Mouse (Mus musculus): ENCODE data around the gene Ngb.

Ngb gene

DNA sequence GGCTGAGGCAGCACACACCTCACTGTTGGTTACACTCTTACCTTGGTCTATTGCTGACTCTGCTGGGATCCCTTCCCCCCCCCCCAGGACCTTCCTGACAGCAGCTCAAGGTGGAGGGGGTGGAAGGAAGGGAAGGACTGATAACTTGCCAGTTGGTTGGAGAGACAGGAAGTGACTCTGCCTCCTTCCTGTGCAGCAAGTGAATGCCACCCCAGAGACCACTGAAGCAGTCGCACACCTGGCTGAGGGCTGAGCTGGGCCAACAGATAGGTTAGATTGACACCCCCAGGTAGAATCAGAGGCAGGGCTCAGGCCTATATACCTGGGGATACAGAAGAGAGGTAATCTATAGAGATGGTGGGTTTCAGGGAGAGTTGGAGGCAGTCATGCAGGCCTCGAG, 10.4 kb downstream of the Ngb start:
- no peak for DNase-seq (ENCODE audit: low spot score)

DNA sequence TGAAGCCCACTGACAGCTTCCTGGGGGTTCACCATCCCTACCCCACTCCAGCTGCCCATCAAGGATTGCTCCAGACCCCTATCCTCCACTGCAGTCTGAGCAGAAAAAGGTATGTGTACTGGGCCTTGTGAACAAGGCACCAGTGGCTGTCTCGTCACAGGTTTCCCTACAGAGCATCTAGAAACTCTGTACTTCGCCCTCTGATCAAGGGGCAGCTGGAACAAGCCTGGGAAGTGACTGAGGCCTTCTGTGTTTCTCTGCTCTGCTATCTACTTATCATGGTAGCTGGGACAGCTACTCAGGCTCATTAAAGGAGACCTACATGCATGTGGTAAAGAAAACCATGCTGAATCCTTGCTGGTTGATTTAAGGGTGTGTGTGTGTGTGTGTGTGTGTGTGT, 12.6 kb downstream of the Ngb start:
- no peak for DNase-seq (ENCODE audit: low spot score)

DNA sequence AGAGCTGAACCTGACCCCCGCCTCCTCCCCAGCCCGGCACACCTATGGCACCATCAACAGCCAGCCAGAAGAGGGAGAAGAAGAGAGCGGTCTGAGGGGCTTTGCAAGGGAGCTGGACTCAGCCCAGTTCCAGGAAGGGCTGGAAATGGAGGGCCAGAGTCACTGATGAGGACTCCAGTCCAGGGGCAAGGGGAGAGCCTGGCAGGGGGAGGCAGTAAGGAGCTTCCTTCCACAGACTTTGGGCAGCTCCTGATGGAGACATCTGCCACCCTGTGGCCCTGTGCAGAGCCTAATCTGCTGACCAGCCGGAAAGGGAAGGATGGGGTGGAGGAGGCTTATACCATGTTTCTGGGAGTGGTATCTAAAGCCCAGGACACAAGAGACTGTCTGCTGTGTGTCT, 13.1 kb downstream of the Ngb start:
- DNase-seq (ENCODE audit: low spot score), result no peak

DNA sequence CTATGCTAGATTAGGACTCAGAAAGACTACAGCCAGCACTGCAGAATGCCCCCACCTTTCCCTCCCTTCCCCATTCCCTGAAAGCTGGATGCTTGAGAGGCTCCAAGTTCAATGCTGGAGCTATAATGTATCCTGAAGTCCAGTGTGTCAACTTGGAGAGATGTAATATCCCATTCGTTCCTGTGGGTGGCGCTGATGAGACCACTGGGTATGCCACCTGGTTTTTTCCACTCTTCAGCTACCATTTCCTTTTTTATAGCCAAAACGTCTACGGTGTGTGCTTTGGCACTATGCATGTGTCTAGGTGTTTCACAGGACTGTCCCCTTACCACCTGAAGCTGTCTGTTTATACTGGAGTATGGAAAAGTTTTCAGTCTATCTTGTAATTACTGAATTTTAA, 14.0 kb downstream of the Ngb start:
- DNase-seq (ENCODE audit: low spot score), result no peak

DNA sequence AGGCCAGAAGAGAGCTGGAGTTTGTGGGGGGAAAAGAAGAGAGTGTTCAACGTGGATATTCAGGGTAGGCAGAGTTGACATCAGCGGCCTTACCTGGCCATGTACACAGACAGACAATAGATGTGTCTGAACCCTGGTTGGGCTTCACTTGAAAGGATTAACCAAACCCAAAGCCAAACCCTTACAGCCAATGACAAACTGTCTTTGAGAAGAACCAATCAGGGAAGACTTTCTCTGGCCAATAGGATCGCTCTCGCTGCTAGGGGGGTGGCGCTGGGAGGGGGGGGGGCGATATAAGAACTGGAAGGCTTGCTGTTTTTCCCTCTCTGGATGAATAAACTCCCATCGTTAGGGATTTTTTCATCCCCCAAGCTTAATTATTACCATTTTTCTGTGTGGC, 15.1 kb downstream of the Ngb start:
- DNase-seq (ENCODE audit: low spot score), result no peak

DNA sequence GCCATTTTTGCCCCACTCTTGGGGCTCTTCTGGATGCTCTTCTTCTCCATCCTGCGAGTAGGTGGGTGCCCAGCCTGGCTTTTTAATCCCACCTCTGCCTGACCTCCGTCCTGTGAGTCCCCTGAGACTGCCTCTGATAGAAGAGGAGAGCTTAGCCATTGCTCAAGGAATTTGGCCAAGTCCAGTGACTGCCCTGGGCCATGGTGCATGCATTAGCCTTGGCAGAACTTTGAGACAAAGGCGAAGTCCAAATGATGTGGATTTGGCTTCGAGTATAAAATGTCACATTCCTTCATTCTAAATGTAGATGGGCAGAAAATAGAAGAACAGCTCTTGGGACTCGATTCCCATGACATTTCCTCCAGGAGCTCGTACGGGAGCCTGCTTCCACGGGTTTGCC, 19.5 kb downstream of the Ngb start:
- DNase-seq (ENCODE audit: low spot score), result no peak

DNA sequence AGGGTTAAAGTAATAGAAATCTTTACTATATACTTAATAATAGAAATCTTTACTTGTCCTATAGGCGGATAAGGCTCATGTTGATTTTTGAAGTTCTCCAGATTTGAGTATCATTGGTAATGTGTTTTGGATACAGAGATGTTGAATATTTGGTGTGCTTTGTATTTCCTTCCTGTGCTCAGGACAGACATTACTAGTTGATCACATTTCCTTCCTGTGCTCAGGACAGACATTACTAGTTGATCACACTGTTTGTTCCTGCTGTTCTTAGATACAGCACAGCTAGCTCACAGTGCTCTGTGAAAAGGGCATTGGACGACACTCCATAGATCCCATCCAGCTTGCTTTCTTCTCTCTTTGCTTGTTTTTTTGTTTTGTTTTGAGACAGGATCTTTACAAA, 25.7 kb downstream of the Ngb start:
- DNase-seq (ENCODE audit: low spot score), result no peak

DNA sequence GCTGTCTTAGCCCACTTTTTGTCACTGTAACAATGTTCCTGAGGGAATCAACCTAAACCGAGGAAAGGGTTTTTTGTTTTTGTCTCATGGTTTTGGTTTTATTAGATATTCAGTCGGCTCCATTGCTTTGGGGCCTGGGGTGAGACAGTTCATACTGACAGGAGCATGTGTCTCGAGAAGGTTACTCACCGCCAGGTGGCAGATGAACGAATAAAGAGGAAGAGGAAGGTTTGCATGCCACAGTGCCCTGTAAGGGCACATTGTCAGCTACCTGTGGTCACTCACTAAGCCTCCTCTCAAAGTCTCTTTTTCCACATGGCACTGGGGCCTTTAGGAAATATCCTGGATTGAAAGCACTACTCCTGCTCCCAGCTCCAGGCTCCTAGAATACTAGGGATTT, 31.8 kb downstream of the Ngb start:
- DNase-seq (ENCODE audit: low spot score), result no peak

DNA sequence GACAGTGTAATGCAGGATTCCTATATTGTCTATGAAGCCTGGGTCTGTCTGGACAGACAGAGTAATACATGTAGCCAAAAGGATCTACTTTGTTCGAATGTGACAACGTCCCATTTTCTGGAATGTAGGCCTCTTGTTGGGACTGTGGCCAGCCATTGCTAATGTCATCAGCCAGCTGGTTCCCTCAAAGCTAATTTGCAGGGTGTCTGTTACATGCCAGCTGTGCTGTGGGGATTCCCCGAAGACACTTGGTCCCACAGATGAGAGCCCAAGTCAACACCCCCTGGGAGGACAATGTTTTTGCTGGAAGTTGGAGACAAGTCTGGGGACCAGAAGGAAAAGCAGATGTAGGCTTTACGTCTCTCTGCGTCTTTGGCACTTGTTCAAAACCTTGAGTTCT, 35.9 kb downstream of the Ngb start:
- DNase-seq (ENCODE audit: low spot score), result peak; percentile 5

DNA sequence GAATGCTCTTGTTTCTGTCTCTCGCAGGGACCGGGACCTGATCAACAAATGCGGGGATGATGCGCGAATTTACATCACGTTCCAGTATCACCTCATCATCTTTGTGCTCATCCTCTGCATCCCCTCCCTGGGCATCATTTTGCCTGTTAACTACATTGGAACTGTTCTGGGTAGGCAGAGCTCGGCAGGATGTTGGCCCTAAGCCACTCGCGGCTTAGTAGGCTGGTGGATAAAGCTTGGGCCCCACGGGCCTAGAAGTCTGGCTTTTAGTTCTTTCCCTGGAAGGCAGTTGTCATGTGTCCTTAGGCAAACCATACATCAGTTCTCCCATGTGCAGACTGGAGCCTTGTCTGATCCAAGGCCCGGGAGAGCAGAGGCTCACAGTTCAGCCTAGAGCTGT, 36.9 kb downstream of the Ngb start:
- no peak for DNase-seq (ENCODE audit: low spot score)

DNA sequence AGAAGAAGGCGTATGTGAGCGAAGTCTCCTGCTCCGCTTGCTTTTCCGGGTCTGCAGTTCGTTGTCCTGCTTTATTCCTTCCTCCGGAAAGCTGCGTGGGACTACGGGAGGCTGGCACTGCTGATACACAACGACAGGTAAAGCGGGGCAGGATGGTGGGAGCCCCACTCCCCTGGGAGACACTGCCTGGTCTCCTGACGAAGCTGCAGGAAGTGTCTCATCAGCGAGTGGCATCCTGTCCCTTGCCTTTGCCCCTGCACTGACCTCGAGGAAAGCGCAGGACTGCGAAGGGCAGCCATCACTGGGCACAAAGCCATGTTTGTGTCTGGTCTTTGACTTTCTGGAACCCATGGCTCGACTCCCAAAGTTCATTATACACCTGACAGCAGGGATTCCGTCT, 45.3 kb downstream of the Ngb start:
- no peak for DNase-seq (ENCODE audit: low spot score)

DNA sequence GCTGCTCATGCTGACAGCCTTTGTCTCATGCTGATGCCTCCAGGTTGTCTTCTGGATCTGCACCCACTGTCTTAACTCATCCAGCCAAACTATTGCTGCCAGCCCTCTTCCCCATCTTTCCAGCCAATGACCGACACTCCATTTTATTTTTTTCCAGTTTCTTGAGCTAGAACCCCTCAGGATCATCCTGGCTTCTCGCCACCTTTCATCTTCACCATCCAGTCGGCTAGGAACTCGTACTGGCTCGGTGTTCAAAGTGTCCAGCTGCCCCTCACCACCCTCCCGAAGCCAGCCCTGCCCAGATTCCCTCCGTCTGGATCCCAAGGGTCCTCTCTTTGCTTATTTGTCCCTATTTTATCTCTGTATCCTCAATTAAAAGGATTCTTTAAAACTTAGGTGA, 47.5 kb downstream of the Ngb start:
- no peak for DNase-seq (ENCODE audit: low spot score)

DNA sequence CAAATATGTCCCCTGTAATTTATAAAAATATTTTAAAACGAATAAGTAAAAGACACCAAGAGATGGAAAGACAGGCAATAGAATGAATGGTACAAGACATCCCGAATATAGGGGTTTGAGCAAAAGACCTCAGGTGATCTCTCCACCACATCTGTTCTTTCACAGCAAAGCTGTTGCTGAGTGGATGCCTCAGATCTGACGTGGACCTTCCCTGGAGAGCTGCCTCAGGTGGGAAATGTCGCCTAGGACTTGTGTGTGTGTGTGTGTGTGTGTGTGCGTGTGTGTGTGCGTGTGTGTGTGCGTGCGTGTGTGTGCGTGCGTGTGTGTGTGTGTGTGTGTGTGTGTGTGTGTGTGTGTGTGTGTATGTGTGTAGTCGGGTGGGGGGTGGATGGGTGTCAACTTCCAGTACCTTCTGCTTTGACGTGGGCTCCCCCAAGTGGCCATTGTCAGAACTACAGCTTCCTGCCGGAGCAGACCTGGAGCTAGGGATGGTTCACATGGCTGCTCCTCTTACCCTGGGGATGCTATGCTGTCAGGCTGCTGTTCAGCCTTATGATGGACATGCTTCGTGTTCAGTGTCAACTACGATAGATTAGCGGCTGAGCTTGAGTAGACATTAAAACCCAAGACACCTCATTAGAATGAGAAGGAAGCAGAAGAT, 49.5 kb downstream of the Ngb start:
- DNase-seq (ENCODE audit: low spot score), result peak; percentile 66

DNA sequence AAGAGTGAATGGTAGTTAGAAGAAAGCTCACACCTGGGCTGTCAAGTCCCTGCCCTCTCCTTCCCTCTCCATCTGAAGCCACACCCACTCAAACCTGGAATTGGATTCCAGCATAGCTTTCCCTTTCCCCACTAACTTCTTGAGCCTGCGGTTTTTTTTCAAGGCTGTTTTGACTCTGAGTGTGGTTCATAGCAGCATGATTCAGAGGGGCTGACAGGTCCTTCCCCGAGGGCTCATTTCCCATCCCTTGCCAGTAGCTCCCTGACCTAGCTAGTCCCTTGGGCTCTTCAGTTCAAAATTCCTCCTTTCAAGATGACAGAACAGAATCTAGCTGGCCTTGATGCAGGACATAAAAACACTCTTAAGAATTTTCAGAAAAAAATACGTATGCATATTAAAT, 54.8 kb downstream of the Ngb start:
- no peak for DNase-seq (ENCODE audit: low spot score)
